Mouse (Mus musculus): ENCODE data around the gene Wdr83os. TPM values are rescaled to one million over a fixed set of nuclear protein-coding genes. Genes with fewer than 3 reads are reported as not detected.
"Not testable (repeated sequence)": the region's sequence is repeated elsewhere in the genome, so short reads cannot be mapped to it uniquely, and the experiment has no call there.

Gene Wdr83os
- polyA plus RNA-seq, 1 experiment: 103 TPM

- DNase-seq (ENCODE audit: low spot score): peak; percentile 69
Measured at GRCm38 (mm10) chr8:85119052-85119981, 38.8 kb downstream of the Wdr83os start.

- DNase-seq (ENCODE audit: low spot score): not testable (repeated sequence)
Measured at GRCm38 (mm10) chr8:85120251-85120650, 39.7 kb downstream of the Wdr83os start.

- DNase-seq (ENCODE audit: low spot score): no peak
Measured at GRCm38 (mm10) chr8:85122995-85123394, 42.5 kb downstream of the Wdr83os start, which contains the start of gene Zfp791. Gene Zfp791 (minus strand): TSS chr8:85123095.

- DNase-seq (ENCODE audit: low spot score): no peak
Measured at GRCm38 (mm10) chr8:85123691-85124090, 43.2 kb downstream of the Wdr83os start.

Other genes starting within 250 kb of the Wdr83os start
- gene Gadd45gip1, start 249.2 kb upstream of the Wdr83os start, polyA plus RNA-seq (2012; rRNA removed): 22.0 and 22.2 TPM in 2 replicates
- gene Rad23a, start 240.1 kb upstream of the Wdr83os start, polyA plus RNA-seq (2012; rRNA removed): 63.3 and 69.9 TPM in 2 replicates
- 362 and 430 TPM in 2 replicates for gene Calr, start 233.8 kb upstream of the Wdr83os start, polyA plus RNA-seq (2012; rRNA removed)
- 39.2 and 51.4 TPM in 2 replicates for gene Farsa, start 223.8 kb upstream of the Wdr83os start, polyA plus RNA-seq (2012; rRNA removed)
- gene Syce2, start 208.6 kb upstream of the Wdr83os start, polyA plus RNA-seq (2012; rRNA removed): 2.8 and 3.2 TPM in 2 replicates
- gene Gcdh, start 186.8 kb upstream of the Wdr83os start, polyA plus RNA-seq (2012; rRNA removed): 31.4 and 33.1 TPM in 2 replicates
- 0.15 TPM in 2 replicates for gene Klf1, start 178.8 kb upstream of the Wdr83os start, polyA plus RNA-seq (2012; rRNA removed)
- gene Dnase2a, start 172.2 kb upstream of the Wdr83os start, polyA plus RNA-seq (2012; rRNA removed): 18.4 and 20.4 TPM in 2 replicates
- 0.17 and 0.19 TPM in 2 replicates for gene Mast1, start 143.4 kb upstream of the Wdr83os start, polyA plus RNA-seq (2012; rRNA removed)
- not detected in 2 replicates for gene Rtbdn, start 133.7 kb upstream of the Wdr83os start, polyA plus RNA-seq (2012; rRNA removed)
- not detected in 2 replicates for gene Gm49661, start 111.3 kb upstream of the Wdr83os start, polyA plus RNA-seq (2012; rRNA removed)
- gene Prdx2, start 111.2 kb upstream of the Wdr83os start, polyA plus RNA-seq (2012; rRNA removed): 215 and 231 TPM in 2 replicates
- gene Rnaseh2a, start 111.0 kb upstream of the Wdr83os start, polyA plus RNA-seq (2012; rRNA removed): 49.4 and 49.5 TPM in 2 replicates
- 97.4 and 121 TPM in 2 replicates for gene Junb, start 102.0 kb upstream of the Wdr83os start, polyA plus RNA-seq (2012; rRNA removed)
- gene Hook2, start 90.1 kb upstream of the Wdr83os start, polyA plus RNA-seq (2012; rRNA removed): 26.9 and 28.5 TPM in 2 replicates
- gene Best2, start 66.2 kb upstream of the Wdr83os start, polyA plus RNA-seq (2012; rRNA removed): 0.04 TPM in 1 of 2 replicates, not detected in the other
- 113 and 136 TPM in 2 replicates for gene Asna1, start 55.5 kb upstream of the Wdr83os start, polyA plus RNA-seq (2012; rRNA removed)
- 109 and 140 TPM in 2 replicates for gene Trir, start 53.9 kb upstream of the Wdr83os start, polyA plus RNA-seq (2012; rRNA removed)
- gene Tnpo2, start 43.8 kb upstream of the Wdr83os start, polyA plus RNA-seq (2012; rRNA removed): 50.0 and 53.0 TPM in 2 replicates
- 38.9 and 54.7 TPM in 2 replicates for gene Fbxw9, start 20.7 kb upstream of the Wdr83os start, polyA plus RNA-seq (2012; rRNA removed)
- gene Gm5741, start 12.8 kb upstream of the Wdr83os start, polyA plus RNA-seq (2012; rRNA removed): 0.43 and 1.2 TPM in 2 replicates
- 41.0 and 47.1 TPM in 2 replicates for gene Dhps, start 9.0 kb upstream of the Wdr83os start, polyA plus RNA-seq (2012; rRNA removed)
- 35.8 and 45.7 TPM in 2 replicates for gene Wdr83, start 566 bp downstream of the Wdr83os start, polyA plus RNA-seq (2012; rRNA removed)
- 72.9 and 74.8 TPM in 2 replicates for gene Man2b1, start 2.5 kb downstream of the Wdr83os start, polyA plus RNA-seq (2012; rRNA removed)
- gene Zfp791, start 42.4 kb downstream of the Wdr83os start, polyA plus RNA-seq (2012; rRNA removed): 3.9 and 4.3 TPM in 2 replicates
- gene Cks1brt, start 71.2 kb downstream of the Wdr83os start, polyA plus RNA-seq (2012; rRNA removed): not detected in 2 replicates
- not detected in 2 replicates for gene Olfr371, start 145.2 kb downstream of the Wdr83os start, polyA plus RNA-seq (2012; rRNA removed)
- gene Orc6, start 218.9 kb downstream of the Wdr83os start, polyA plus RNA-seq (2012; rRNA removed): 25.1 and 31.3 TPM in 2 replicates
- 92.0 and 94.3 TPM in 2 replicates for gene Vps35, start 219.1 kb downstream of the Wdr83os start, polyA plus RNA-seq (2012; rRNA removed)